Mouse (Mus musculus): ENCODE results near the gene Jam3.
"Not testable (repeated sequence)": the region's sequence is repeated elsewhere in the genome, so short reads cannot be mapped to it uniquely, and the experiment has no call there.

The Jam3 gene

GRCm38 (mm10) chr9:27166981-27167380, 11.8 kb upstream of the Jam3 start:
- DNase-seq, result no peak

GRCm38 (mm10) chr9:27165596-27165995, 10.4 kb upstream of the Jam3 start:
- no peak for DNase-seq

GRCm38 (mm10) chr9:27164957-27165356, 9.7 kb upstream of the Jam3 start:
- DNase-seq, result no peak

GRCm38 (mm10) chr9:27163661-27164060, 8.4 kb upstream of the Jam3 start:
- not testable (repeated sequence) for DNase-seq

GRCm38 (mm10) chr9:27153861-27154260, 1.4 kb downstream of the Jam3 start:
- no peak for DNase-seq

- DNase-seq, result no peak
These were observed 5.4 kb downstream of the Jam3 start for GRCm38 (mm10) chr9:27149836-27150235.

GRCm38 (mm10) chr9:27148631-27149471, 6.4 kb downstream of the Jam3 start:
- no peak for DNase-seq

GRCm38 (mm10) chr9:27147946-27148345, 7.3 kb downstream of the Jam3 start:
- no peak for DNase-seq

- no peak for DNase-seq
These were observed 8.4 kb downstream of the Jam3 start for GRCm38 (mm10) chr9:27146826-27147225.

GRCm38 (mm10) chr9:27144996-27145395, 10.2 kb downstream of the Jam3 start:
- no peak for DNase-seq

GRCm38 (mm10) chr9:27144271-27144840, 10.9 kb downstream of the Jam3 start:
- no peak for DNase-seq

- DNase-seq, result no peak
These were observed 14.7 kb downstream of the Jam3 start for GRCm38 (mm10) chr9:27140432-27141065.

- DNase-seq, result no peak
These were observed 18.6 kb downstream of the Jam3 start for GRCm38 (mm10) chr9:27136651-27137050.

- no peak for DNase-seq
These were observed 19.8 kb downstream of the Jam3 start for GRCm38 (mm10) chr9:27135372-27135771.

- DNase-seq, result peak; percentile 6
These were observed 20.8 kb downstream of the Jam3 start for GRCm38 (mm10) chr9:27134410-27134809.

- no peak for DNase-seq
These were observed 26.6 kb downstream of the Jam3 start for GRCm38 (mm10) chr9:27128629-27129028.

GRCm38 (mm10) chr9:27126543-27126942, 28.7 kb downstream of the Jam3 start:
- DNase-seq, result no peak

- no peak for DNase-seq
These were observed 29.8 kb downstream of the Jam3 start for GRCm38 (mm10) chr9:27125450-27125849.

GRCm38 (mm10) chr9:27123947-27124346, 31.3 kb downstream of the Jam3 start:
- DNase-seq, result no peak

GRCm38 (mm10) chr9:27122963-27123362, 32.3 kb downstream of the Jam3 start:
- no peak for DNase-seq

GRCm38 (mm10) chr9:27122076-27122475, 33.1 kb downstream of the Jam3 start:
- no peak for DNase-seq

GRCm38 (mm10) chr9:27121254-27121653, 34.0 kb downstream of the Jam3 start:
- DNase-seq, result no peak

- no peak for DNase-seq
These were observed 43.5 kb downstream of the Jam3 start for GRCm38 (mm10) chr9:27111756-27112155.

- DNase-seq, result no peak
These were observed 44.5 kb downstream of the Jam3 start for GRCm38 (mm10) chr9:27110681-27111080.

All from thymus, postnatal 14 days (tissue).